Mouse (Mus musculus) erythroblast, embryonic 14.5 days (primary cell): Measurements from ENCODE around the gene Tmem128. TPM values are rescaled to one million over a fixed set of nuclear protein-coding genes. Genes with fewer than 3 reads are reported as not detected.

ENCODE experiments used
- H3K27me3 ChIP-seq: 2 replicates; pipeline ENCODE4 v1.6.1; 2012; ENCODE audit warnings: inconsistent platforms; ENCODE audit not compliant: control insufficient read depth
- H3K36me3 ChIP-seq: 2 replicates; pipeline ENCODE4 v1.6.1; 2012; ENCODE audit warnings: mild to moderate bottlenecking, inconsistent platforms; ENCODE audit not compliant: control insufficient read depth
- H3K4me1 ChIP-seq: 2 replicates; pipeline ENCODE4 v1.6.1; 2012; ENCODE audit warnings: inconsistent platforms; ENCODE audit not compliant: control insufficient read depth
- H3K4me3 ChIP-seq: replicated peaks from 2 replicates; pipeline ENCODE3; 2012; ENCODE audit warnings: moderate library complexity, mild to moderate bottlenecking, inconsistent platforms
- H3K9me3 ChIP-seq: 2 replicates; pipeline ENCODE4 v1.6.1; 2012; ENCODE audit warnings: low read length, inconsistent platforms, mixed read lengths; ENCODE audit not compliant: control insufficient read depth
- GATA1 ChIP-seq: IDR thresholded peaks from 2 replicates; pipeline ENCODE4 v1.6.1; 2012; ENCODE audit warnings: low read length, inconsistent platforms, mixed read lengths
- TAL1 ChIP-seq: IDR thresholded peaks from 3 replicates; pipeline ENCODE4 v1.6.1; 2012; ENCODE audit warnings: low read length, inconsistent platforms, mixed read lengths
- polyA plus RNA-seq: library from polyadenylated mRNA; stranded (reverse); fragments of >175 nt; gene quantifications from 2 replicates; pipeline ENCODE4 v1.2.3, GENCODE M21; 2012

The Tmem128 gene
- polyA plus RNA-seq, 1 experiment: 5.6 TPM

DNA sequence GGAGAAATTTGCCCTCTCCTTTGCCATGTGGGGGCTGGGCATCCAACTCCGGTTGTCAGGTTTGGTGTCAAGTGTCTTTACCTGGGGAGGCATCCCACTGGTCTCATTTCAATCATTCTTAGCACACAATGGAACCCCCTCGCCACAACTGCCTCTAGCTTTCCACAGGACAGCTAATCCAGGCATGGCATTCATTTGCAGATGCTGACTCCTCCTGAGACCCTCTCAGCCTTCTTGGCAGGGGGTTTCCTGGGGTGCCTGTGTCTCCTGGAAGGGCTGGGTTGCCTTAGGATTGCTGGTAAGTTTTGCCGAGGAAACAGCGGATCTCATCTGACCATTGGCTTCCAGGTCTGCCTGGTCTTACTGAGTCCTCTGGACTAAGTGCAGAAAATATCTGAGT, 15.8 kb downstream of the Tmem128 start, which contains the start of gene Otop1:
Gene Otop1, plus strand, starts transcription at position 202 of the 400 bp plus-strand sequence.
- H3K27me3 ChIP-seq: peaks cover 54% of the 10 kb centered on the region
- H3K4me3 ChIP-seq: no peak within 1 kb of the TSS
- no peaks in the 10 kb centered on the region; the same call in 1 of the 2 replicates for H3K9me3 ChIP-seq
- TF ChIP-seq GATA1 (no peak), TAL1 (no peak)
- H3K36me3 ChIP-seq: peaks cover 11% of the 10 kb centered on the region
- H3K4me1 ChIP-seq: no peaks in the 10 kb centered on the region

DNA sequence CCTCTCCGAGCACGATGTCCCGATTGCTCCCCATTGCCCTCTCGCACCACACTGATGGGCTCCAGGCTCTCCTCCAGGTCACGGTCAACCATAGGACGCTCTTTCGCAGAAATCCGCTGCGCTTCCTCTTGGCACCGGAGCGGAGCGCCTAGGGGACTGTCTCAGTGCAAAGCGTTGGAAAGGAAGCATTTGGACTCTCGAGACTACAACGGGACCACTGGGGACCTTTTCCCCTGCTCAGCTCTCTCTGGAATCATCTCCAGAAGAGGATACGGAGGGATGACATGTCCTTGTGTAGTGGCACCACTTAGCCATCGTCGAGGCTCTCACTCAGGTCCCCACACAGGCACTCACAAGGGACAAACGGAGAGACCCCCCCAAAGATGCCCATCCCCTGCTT, 16.5 kb downstream of the Tmem128 start:
- Histone ChIP-seq H3K4me3 (no peak overlapping the region), H3K4me1 (no peaks in the 10 kb centered on the region), H3K9me3 (no peaks in the 10 kb centered on the region; the same call in 1 of the 2 replicates), H3K27me3 (peaks cover 56% of the 10 kb centered on the region), H3K36me3 (peaks cover 4% of the 10 kb centered on the region)
- TF ChIP-seq TAL1 (no peak), GATA1 (no peak)

DNA sequence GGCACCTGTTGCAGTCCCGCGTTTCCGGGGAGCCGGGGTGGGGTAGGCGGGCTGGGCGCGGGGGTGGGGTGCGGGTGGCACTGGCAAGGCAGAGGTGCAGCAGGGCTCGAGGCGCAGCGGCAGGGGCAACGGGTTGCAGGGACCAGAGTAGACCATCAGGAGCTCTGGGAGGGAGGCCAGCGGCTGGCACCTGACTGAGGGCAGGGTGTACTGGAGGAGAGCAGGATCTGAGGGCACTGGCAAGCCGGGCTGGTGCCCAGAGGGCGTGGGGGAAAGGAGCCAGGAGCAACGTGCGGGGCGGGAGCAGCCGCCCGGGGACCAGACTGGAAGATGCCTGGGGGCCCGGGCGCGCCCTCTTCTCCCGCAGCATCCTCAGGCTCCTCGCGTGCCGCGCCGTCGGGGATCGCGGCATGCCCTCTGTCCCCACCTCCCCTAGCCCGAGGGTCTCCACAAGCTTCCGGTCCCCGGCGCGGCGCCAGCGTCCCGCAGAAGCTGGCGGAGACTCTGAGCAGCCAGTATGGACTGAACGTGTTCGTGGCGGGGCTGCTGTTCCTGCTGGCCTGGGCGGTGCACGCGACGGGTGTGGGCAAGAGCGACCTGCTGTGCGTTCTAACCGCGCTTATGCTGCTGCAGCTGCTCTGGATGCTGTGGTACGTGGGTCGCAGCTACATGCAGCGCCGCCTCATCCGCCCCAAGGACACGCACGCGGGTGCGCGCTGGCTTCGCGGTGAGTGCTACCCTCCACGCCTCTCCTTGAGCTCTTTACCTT, 17.3 kb downstream of the Tmem128 start:
- TF ChIP-seq GATA1: no peak
- no peak for TF ChIP-seq TAL1
- H3K4me3 ChIP-seq: no peak overlapping the region
- no peaks in the 10 kb centered on the region; the same call in 1 of the 2 replicates for H3K9me3 ChIP-seq
- H3K4me1 ChIP-seq: no peaks in the 10 kb centered on the region
- H3K36me3 ChIP-seq: no peaks in the 10 kb centered on the region
- peaks cover 56% of the 10 kb centered on the region for H3K27me3 ChIP-seq

DNA sequence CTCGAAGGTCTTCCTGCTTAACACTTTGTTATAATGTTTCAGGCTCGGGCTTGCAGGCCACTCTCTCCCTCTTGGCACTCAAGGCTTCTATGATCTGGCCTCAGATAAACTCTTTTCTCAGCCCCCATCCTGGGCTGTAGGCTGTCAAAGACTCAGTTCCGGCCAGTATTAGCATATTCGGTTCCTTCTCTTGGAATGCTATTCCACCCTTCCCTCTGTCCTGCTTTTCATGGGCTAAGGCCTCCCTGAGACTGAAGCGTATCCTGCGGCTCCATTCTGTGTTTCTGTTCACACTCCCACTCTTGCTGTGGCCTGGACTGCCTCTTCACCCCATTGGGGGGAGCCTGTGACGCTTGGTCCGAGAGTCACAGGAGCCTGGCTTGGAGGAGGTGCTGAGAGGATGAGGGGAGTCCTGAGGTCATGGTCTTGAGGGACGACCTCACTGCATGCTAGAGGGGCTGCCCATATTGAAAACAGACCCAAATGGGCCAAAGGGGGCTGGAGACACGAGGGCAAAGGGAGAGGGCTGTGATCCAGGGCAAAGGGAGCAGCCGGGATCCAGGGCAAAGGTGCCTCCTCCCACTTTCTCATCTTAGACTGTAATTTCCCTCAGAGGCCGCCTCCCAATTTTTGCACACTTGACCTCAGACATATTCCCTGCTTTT, 18.1 kb downstream of the Tmem128 start:
- Histone ChIP-seq H3K4me3 (no peak overlapping the region), H3K36me3 (no peaks in the 10 kb centered on the region), H3K9me3 (no peaks in the 10 kb centered on the region; the same call in 1 of the 2 replicates), H3K27me3 (peaks cover 56% of the 10 kb centered on the region), H3K4me1 (no peaks in the 10 kb centered on the region)
- TF ChIP-seq GATA1: no peak
- no peak for TF ChIP-seq TAL1

DNA sequence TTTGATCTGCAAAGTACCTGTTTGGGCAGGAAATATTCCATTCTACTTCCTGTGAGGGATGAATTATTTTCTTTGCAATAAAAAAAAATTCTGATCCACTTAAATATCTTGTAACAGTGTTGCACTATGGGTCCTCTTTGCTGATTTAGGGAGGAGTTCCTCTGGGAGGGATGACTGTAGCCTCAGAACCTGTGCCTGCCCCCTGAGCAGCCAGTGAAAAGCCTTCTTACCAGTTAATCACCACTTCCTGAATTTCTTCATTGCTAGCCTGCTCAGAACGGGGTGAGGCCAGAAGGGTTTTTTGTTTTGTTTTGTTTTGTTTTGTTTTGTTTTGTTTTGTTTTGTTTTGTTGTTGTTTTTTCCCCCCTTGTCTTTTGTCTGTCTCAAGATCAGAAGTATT, 20.1 kb downstream of the Tmem128 start:
- Histone ChIP-seq H3K4me1 (no peaks in the 10 kb centered on the region), H3K9me3 (no peaks in the 10 kb centered on the region; the same call in 1 of the 2 replicates), H3K27me3 (peaks cover 49% of the 10 kb centered on the region), H3K4me3 (no peak overlapping the region), H3K36me3 (no peaks in the 10 kb centered on the region)
- TF ChIP-seq GATA1: no peak
- TF ChIP-seq TAL1: no peak

DNA sequence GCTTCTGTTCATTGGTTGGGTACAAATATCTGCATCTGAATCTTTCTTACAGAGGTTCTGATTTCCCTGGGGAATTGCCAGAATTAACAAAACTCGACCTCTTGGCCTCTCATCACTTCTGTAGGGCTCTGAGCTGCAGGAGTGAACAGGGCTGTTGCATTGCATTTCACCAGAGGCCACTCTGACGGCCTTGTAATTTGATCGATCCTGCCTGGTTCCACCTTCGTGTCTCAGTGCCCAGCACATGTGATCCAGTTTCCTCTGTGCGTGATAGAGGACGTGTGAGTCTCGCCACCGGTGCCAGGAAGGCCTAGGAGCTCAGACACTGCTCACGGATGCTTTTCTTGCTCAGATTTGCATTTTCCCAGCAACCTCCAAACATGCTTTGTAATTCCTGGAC, 25.7 kb downstream of the Tmem128 start:
- H3K27me3 ChIP-seq: peaks cover 2% of the 10 kb centered on the region; the same call in 1 of the 2 replicates
- H3K4me3 ChIP-seq: no peak overlapping the region
- peaks cover 3% of the 10 kb centered on the region for H3K9me3 ChIP-seq
- H3K4me1 ChIP-seq: no peaks in the 10 kb centered on the region
- no peaks in the 10 kb centered on the region for H3K36me3 ChIP-seq
- TF ChIP-seq GATA1 (no peak), TAL1 (no peak)

DNA sequence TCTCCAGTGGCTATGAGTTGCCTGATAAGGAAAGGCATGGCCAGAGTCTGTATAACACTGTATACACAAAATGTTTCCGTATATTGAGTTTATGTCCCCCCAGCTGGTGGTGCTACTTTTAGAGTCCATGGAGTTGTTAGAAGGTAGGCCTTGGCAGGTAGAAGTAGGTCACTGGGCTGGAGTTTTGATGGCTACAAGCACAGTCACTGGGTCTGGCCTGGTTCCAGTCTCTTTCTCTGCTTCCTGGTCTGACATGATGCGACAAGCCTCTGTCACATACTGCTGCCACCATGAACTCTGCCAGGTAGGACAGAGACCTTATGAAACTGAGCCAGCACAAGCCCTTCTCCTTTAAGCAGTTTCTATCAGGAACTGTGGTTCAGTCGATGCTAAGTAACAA, 28.5 kb downstream of the Tmem128 start:
- H3K4me3 ChIP-seq: no peak overlapping the region
- no peak for TF ChIP-seq GATA1
- no peak for TF ChIP-seq TAL1

DNA sequence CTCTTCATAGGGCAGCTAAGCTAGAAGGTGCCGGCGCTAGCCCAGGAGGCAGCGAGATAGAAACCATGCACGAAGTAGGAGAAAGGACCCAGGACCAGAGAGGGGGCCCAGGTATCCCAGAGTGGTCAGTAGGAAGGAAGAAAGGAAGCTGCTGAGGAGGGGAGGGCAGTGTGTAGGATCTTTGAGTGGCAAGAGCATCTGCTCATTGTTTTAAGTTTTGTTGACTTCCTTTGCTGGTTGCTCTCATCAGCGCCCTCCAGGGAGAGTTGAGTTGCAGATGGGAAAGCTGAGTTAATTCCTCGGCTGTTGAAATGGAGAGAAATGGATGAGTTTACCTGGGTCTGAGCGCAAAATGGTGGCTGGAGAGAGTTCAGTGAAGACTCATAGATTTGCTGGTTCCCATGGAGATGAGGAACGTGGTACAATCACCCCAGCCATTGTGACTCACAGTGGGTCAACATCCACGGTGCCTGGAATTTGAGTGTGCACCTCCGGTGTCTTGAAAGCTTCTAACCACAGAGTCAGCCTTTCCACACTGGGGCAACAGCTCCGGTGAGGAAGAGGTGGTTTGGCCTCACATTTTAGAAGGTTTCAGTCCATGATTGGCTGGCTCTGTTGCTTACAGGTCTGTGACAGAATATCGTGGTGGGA, 41.9 kb downstream of the Tmem128 start:
- Histone ChIP-seq H3K36me3 (no peaks in the 10 kb centered on the region), H3K27me3 (peaks cover 3% of the 10 kb centered on the region; the same call in 1 of the 2 replicates), H3K9me3 (no peaks in the 10 kb centered on the region), H3K4me1 (no peaks in the 10 kb centered on the region), H3K4me3 (no peak overlapping the region)
- TF ChIP-seq GATA1 (no peak), TAL1 (no peak)

More for the DNA sequence above, 28.5 kb downstream of the Tmem128 start:
- Histone ChIP-seq H3K36me3 (no peaks in the 10 kb centered on the region), H3K4me1 (no peaks in the 10 kb centered on the region), H3K9me3 (peaks cover 3% of the 10 kb centered on the region), H3K27me3 (no peaks in the 10 kb centered on the region)

DNA sequence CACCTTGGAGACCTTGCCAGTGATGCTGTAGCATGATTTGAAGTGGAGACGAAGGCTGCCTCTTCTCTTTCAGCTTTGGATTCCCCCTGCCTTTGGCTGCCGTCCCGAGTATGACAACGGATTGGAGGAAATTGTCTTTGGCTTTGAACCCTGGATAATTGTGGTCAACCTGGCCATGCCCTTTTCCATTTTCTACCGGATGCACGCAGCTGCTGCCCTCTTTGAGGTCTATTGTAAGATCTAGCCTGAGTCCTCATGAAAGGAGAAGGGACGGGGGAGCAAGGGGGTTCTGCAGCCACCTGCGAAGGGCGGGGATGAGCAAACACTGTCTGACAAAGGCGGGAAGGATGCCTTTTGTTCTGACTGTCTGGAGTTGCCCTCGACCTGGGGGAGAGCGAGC, 42.7 kb downstream of the Tmem128 start:
- Histone ChIP-seq H3K36me3 (no peaks in the 10 kb centered on the region), H3K27me3 (peaks cover 3% of the 10 kb centered on the region; the same call in 1 of the 2 replicates), H3K4me3 (no peak overlapping the region), H3K9me3 (no peaks in the 10 kb centered on the region), H3K4me1 (peaks cover under 1% of the 10 kb centered on the region)
- TF ChIP-seq GATA1: no peak
- TF ChIP-seq TAL1: no peak
